Mouse (Mus musculus) MEL (cell line): ENCODE data around the gene Pdzd7. TPM values are rescaled to one million over a fixed set of nuclear protein-coding genes. Genes with fewer than 3 reads are reported as not detected.

Experiments
- DNase-seq: peaks from one replicate; pipeline ENCODE4 v3.0.0; 2011; ENCODE audit warnings: low read depth, low spot score
- H3K27ac ChIP-seq: 2 replicates; pipeline ENCODE4 v1.5.1; 2012; ENCODE audit warnings: low read depth, mild to moderate bottlenecking, control low read depth, low read length, moderate library complexity; ENCODE audit not compliant: control insufficient read depth
- H3K27me3 ChIP-seq, 2 experiments: fragments of 150-350 bp in 1 of 2; sonication (generic) in 1 of 2; 2 replicates each; pipeline ENCODE4 v1.6.1; 2012; ENCODE audit warnings: low read length in 2 of 2, mild to moderate bottlenecking in 2 of 2, improper control_type of control experiment in 1 of 2, moderate library complexity in 1 of 2; ENCODE audit not compliant: insufficient read depth in 2 of 2, control insufficient read depth in 1 of 2
- H3K36me3 ChIP-seq, 2 experiments: 2 replicates each; pipeline ENCODE4 v1.6.1; 2012 to 2014; ENCODE audit warnings: low read length in 2 of 2, improper control_type of control experiment in 1 of 2, inconsistent platforms in 1 of 2, mild to moderate bottlenecking in 1 of 2; ENCODE audit not compliant: insufficient read depth in 2 of 2, control insufficient read depth in 1 of 2
- H3K4me1 ChIP-seq, 2 experiments: fragments of 150-350 bp in 1 of 2; sonication (generic) in 1 of 2; 2 replicates each; pipeline ENCODE4 v1.6.1; 2012; ENCODE audit warnings: low read length in 2 of 2, improper control_type of control experiment in 1 of 2, mild to moderate bottlenecking in 1 of 2; ENCODE audit not compliant: insufficient read depth in 2 of 2, control insufficient read depth in 1 of 2
- H3K4me3 ChIP-seq, 2 experiments: fragments of 150-350 bp in 1 of 2; sonication (generic) in 1 of 2; 2 replicates each; pipeline ENCODE4 v1.5.1; 2012; ENCODE audit warnings: low read depth in 2 of 2, low read length in 2 of 2, mild to moderate bottlenecking in 2 of 2, moderate library complexity in 2 of 2, control low read depth in 1 of 2, improper control_type of control experiment in 1 of 2; ENCODE audit not compliant: control insufficient read depth in 1 of 2, insufficient read depth in 1 of 2
- H3K79me2 ChIP-seq: 2 replicates; pipeline ENCODE4 v1.6.1; 2012; ENCODE audit warnings: mild to moderate bottlenecking, low read length, moderate library complexity; ENCODE audit not compliant: control insufficient read depth, poor library complexity, insufficient read depth
- H3K9ac ChIP-seq: 2 replicates; pipeline ENCODE4 v1.6.1; 2012; ENCODE audit warnings: low read depth, mild to moderate bottlenecking, control low read depth, low read length, moderate library complexity; ENCODE audit not compliant: control insufficient read depth, poor library complexity, severe bottlenecking
- H3K9me3 ChIP-seq: fragments of 150-350 bp; sonication (generic); replicated peaks from 2 replicates; pipeline ENCODE4 v1.6.1; 2012; ENCODE audit warnings: mild to moderate bottlenecking, low read length, improper control_type of control experiment, moderate library complexity; ENCODE audit not compliant: insufficient read depth
- CHD1 ChIP-seq: IDR thresholded peaks from 2 replicates; pipeline ENCODE4 v1.6.1; 2012; ENCODE audit warnings: low read depth, mild to moderate bottlenecking, inconsistent platforms, low read length, improper control_type of control experiment
- CHD2 ChIP-seq: IDR thresholded peaks from 2 replicates; pipeline ENCODE4 v1.6.1; 2011; ENCODE audit warnings: low read length, improper control_type of control experiment
- CTCF ChIP-seq, 3 experiments: IDR thresholded peaks in 2 of 3; conservative IDR thresholded peaks in 1 of 3; 2 replicates each; pipeline ENCODE4 v1.5.1; 2011 to 2012; ENCODE audit warnings: low read length in 3 of 3, low read depth in 2 of 3, mild to moderate bottlenecking in 2 of 3, improper control_type of control experiment in 1 of 3, inconsistent platforms in 1 of 3, mixed read lengths in 1 of 3, moderate library complexity in 1 of 3; ENCODE audit not compliant: control insufficient read depth in 1 of 3, insufficient read depth in 1 of 3, poor library complexity in 1 of 3, severe bottlenecking in 1 of 3
- E2F4 ChIP-seq: IDR thresholded peaks from 2 replicates; pipeline ENCODE4 v1.6.1; 2011; ENCODE audit warnings: low read depth, low read length, improper control_type of control experiment, borderline replicate concordance
- ELF1 ChIP-seq: IDR thresholded peaks from 2 replicates; pipeline ENCODE4 v1.6.1; 2014; ENCODE audit warnings: low read depth, mild to moderate bottlenecking, inconsistent platforms, low read length, improper control_type of control experiment, moderate library complexity
- EP300 ChIP-seq, 2 experiments: IDR thresholded peaks; 2 replicates each; pipeline ENCODE4 v1.6.1; 2011; ENCODE audit warnings: improper control_type of control experiment in 2 of 2, low read length in 2 of 2, low read depth in 1 of 2, mild to moderate bottlenecking in 1 of 2
- ETS1 ChIP-seq: IDR thresholded peaks from 2 replicates; pipeline ENCODE4 v1.6.1; 2012; ENCODE audit warnings: low read depth, mild to moderate bottlenecking, inconsistent platforms, low read length, improper control_type of control experiment, moderate library complexity
- GABPA ChIP-seq: IDR thresholded peaks from 2 replicates; pipeline ENCODE4 v1.6.1; 2012; ENCODE audit warnings: low read depth, mild to moderate bottlenecking, inconsistent platforms, low read length, improper control_type of control experiment, moderate library complexity
- GATA1 ChIP-seq: IDR thresholded peaks from 2 replicates; pipeline ENCODE4 v1.6.1; 2011; ENCODE audit warnings: low read depth, low read length, improper control_type of control experiment
- HCFC1 ChIP-seq: IDR thresholded peaks from 2 replicates; pipeline ENCODE4 v1.6.1; 2012; ENCODE audit warnings: low read depth, mild to moderate bottlenecking, inconsistent platforms, low read length, improper control_type of control experiment, moderate library complexity
- KAT2A ChIP-seq: conservative IDR thresholded peaks from 2 replicates; pipeline ENCODE4 v1.6.1; 2012; ENCODE audit warnings: low read depth, low read length, improper control_type of control experiment, inconsistent platforms
- MAFK ChIP-seq: IDR thresholded peaks from 2 replicates; pipeline ENCODE4 v1.6.1; 2011; ENCODE audit warnings: low read depth, mild to moderate bottlenecking, low read length, improper control_type of control experiment, borderline replicate concordance
- MAX ChIP-seq: IDR thresholded peaks from 2 replicates; pipeline ENCODE4 v1.6.1; 2011; ENCODE audit warnings: low read length, improper control_type of control experiment
- MAZ ChIP-seq: IDR thresholded peaks from 2 replicates; pipeline ENCODE4 v1.6.1; 2012; ENCODE audit warnings: low read depth, mild to moderate bottlenecking, inconsistent platforms, low read length, improper control_type of control experiment
- MEF2A ChIP-seq: IDR thresholded peaks from 2 replicates; pipeline ENCODE4 v1.6.1; 2014; ENCODE audit warnings: low read depth, mild to moderate bottlenecking, inconsistent platforms, low read length, improper control_type of control experiment; ENCODE audit not compliant: poor library complexity, insufficient replicate concordance, severe bottlenecking; ENCODE audit errors: extremely low read depth
- MYB ChIP-seq: IDR thresholded peaks from 2 replicates; pipeline ENCODE4 v1.6.1; 2011; ENCODE audit warnings: mild to moderate bottlenecking, low read depth, low read length, improper control_type of control experiment
- MYC ChIP-seq: IDR thresholded peaks from 2 replicates; pipeline ENCODE4 v1.6.1; 2011; ENCODE audit warnings: low read depth, mild to moderate bottlenecking, low read length, improper control_type of control experiment, moderate library complexity
- NELFE ChIP-seq: IDR thresholded peaks from 2 replicates; pipeline ENCODE4 v1.6.1; 2011; ENCODE audit warnings: low read depth, low read length, improper control_type of control experiment
- NRF1 ChIP-seq: IDR thresholded peaks from 2 replicates; pipeline ENCODE4 v1.6.1; 2014; ENCODE audit warnings: low read depth, mild to moderate bottlenecking, inconsistent platforms, low read length, improper control_type of control experiment, moderate library complexity; ENCODE audit not compliant: poor library complexity, insufficient read depth, severe bottlenecking
- POLR2A ChIP-seq, 2 experiments: IDR thresholded peaks; 2 replicates each; pipeline ENCODE4 v1.6.1; 2011 to 2012; ENCODE audit warnings: low read length in 2 of 2, mild to moderate bottlenecking in 2 of 2, control low read depth in 1 of 2, improper control_type of control experiment in 1 of 2, low read depth in 1 of 2, moderate library complexity in 1 of 2; ENCODE audit not compliant: control insufficient read depth in 1 of 2, insufficient read depth in 1 of 2, poor library complexity in 1 of 2
- POLR2AphosphoS2 ChIP-seq: IDR thresholded peaks from 2 replicates; pipeline ENCODE4 v1.6.1; 2011; ENCODE audit warnings: low read length, improper control_type of control experiment
- POLR2AphosphoS5 ChIP-seq: IDR thresholded peaks from 2 replicates; pipeline ENCODE4 v1.6.1; 2012; ENCODE audit warnings: low read depth, borderline replicate concordance, mild to moderate bottlenecking, inconsistent platforms, low read length, moderate library complexity, mixed read lengths
- RCOR1 ChIP-seq: IDR thresholded peaks from 2 replicates; pipeline ENCODE4 v1.6.1; 2012; ENCODE audit warnings: low read depth, mild to moderate bottlenecking, inconsistent platforms, low read length, improper control_type of control experiment
- SIN3A ChIP-seq: IDR thresholded peaks from 2 replicates; pipeline ENCODE4 v1.6.1; 2012; ENCODE audit warnings: low read length, improper control_type of control experiment, inconsistent platforms
- SMC3 ChIP-seq: IDR thresholded peaks from 2 replicates; pipeline ENCODE4 v1.6.1; 2011; ENCODE audit warnings: low read depth, low read length, improper control_type of control experiment
- TAL1 ChIP-seq: IDR thresholded peaks from 2 replicates; pipeline ENCODE4 v1.6.1; 2012; ENCODE audit warnings: mild to moderate bottlenecking, inconsistent platforms, low read length, moderate library complexity, mixed read lengths
- TBP ChIP-seq: IDR thresholded peaks from 2 replicates; pipeline ENCODE4 v1.8.0; 2011; ENCODE audit warnings: low read depth, low read length, improper control_type of control experiment
- TCF12 ChIP-seq: IDR thresholded peaks from 2 replicates; pipeline ENCODE4 v1.6.1; 2014; ENCODE audit warnings: low read depth, mild to moderate bottlenecking, inconsistent platforms, low read length, improper control_type of control experiment, moderate library complexity
- UBTF ChIP-seq: IDR thresholded peaks from 2 replicates; pipeline ENCODE4 v1.6.1; 2012; ENCODE audit warnings: low read depth, mild to moderate bottlenecking, inconsistent platforms, low read length, improper control_type of control experiment, moderate library complexity, borderline replicate concordance; ENCODE audit not compliant: insufficient read depth
- USF1 ChIP-seq: IDR thresholded peaks from 2 replicates; pipeline ENCODE4 v1.6.1; 2014; ENCODE audit warnings: low read depth, mild to moderate bottlenecking, inconsistent platforms, low read length, improper control_type of control experiment, moderate library complexity
- USF2 ChIP-seq, 2 experiments: IDR thresholded peaks; 2 replicates each; pipeline ENCODE4 v1.6.1; 2011 to 2012; ENCODE audit warnings: improper control_type of control experiment in 2 of 2, low read length in 2 of 2, borderline replicate concordance in 1 of 2, inconsistent platforms in 1 of 2, low read depth in 1 of 2, mild to moderate bottlenecking in 1 of 2; ENCODE audit not compliant: insufficient read depth in 1 of 2
- ZC3H11A ChIP-seq: IDR thresholded peaks from 2 replicates; pipeline ENCODE4 v1.6.1; 2012; ENCODE audit warnings: low read depth, mild to moderate bottlenecking, inconsistent platforms, low read length, improper control_type of control experiment
- ZKSCAN1 ChIP-seq: IDR thresholded peaks from 2 replicates; pipeline ENCODE4 v1.6.1; 2012; ENCODE audit warnings: low read depth, mild to moderate bottlenecking, inconsistent platforms, low read length, improper control_type of control experiment, moderate library complexity
- ZMIZ1 ChIP-seq: IDR thresholded peaks from 2 replicates; pipeline ENCODE4 v1.6.1; 2012; ENCODE audit warnings: low read depth, mild to moderate bottlenecking, inconsistent platforms, low read length, improper control_type of control experiment, moderate library complexity
- ZNF384 ChIP-seq: IDR thresholded peaks from 2 replicates; pipeline ENCODE4 v1.6.1; 2012; ENCODE audit warnings: low read depth, mild to moderate bottlenecking, inconsistent platforms, low read length, improper control_type of control experiment
- polyA plus RNA-seq, 2 experiments: library from polyadenylated mRNA; stranded (reverse) in 1 of 2; unstranded in 1 of 2; fragments of >175 nt in 1 of 2; fragments of >200 nt in 1 of 2; gene quantifications; 2 replicates each; pipeline versions ENCODE4 v1.2.1 to v1.2.4; 2012; ENCODE audit warnings: low replicate concordance in 2 of 2, low read depth in 1 of 2; ENCODE audit not compliant: insufficient read length in 2 of 2, insufficient read depth in 1 of 2, missing spikeins in 1 of 2
- total RNA-seq: library from RNA; depleted of rRNA; stranded (reverse); fragments of 300-350 nt; gene quantifications from 2 replicates; pipeline ENCODE4 v1.2.3, GENCODE M21; 2012

The Pdzd7 gene
- total and polyA plus RNA-seq, 3 experiments = 0.08 to 0.56 TPM; not detected in 1

DNA sequence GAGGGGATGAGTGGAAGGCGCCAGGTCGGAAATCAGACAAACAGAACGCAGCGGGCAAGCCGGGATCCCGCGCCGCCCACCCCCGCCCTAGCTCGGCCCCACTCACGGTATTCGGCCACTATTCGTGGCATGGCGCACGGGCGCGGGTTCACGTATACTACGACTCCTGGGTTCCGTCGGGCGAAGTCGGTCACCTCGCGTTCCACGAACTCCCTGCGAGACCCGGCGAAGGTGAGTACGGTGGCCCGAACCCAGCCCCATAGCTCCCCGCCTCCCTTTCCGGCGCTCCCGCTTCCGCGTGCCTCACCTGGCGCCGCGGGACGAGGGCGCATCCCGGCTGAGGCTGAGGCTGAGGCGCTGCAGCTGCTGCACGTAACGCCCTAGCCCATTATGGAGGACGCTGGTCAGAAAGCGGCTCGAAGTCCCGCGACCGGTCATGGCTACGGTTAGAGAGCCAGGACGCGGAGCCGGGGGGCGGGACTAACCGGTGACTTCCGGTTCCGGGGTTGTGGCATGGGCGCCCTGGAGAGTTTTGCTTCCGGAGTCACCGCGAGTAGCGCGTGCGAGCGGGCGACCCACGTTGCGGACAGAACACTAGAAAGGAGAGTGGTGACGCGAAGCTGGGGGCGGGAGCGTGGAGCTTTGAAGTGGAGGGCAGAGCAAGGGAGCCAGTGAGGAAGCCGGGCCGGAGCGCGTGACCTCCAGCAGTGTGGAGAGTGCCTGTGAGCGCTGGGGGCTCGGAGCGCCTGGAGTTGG is 39.4 kb downstream of the Pdzd7 start, which contains the start of gene Mrpl43:
Mrpl43 (minus strand) TSS at position 486 of the 756 bp plus-strand sequence.
- Histone ChIP-seq H3K36me3 (peaks cover 5 to 22% of the 10 kb centered on the region in 2 experiments), H3K4me3 (peak within 1 kb of the TSS; percentile 91 to 96), H3K79me2 (peaks cover 36% of the 10 kb centered on the region), H3K27ac (peak within 1 kb of the TSS; percentile 78), H3K9me3 (no peaks in the 10 kb centered on the region), H3K4me1 (peaks cover 3 to 26% of the 10 kb centered on the region in 2 experiments), H3K27me3 (no peaks in the 10 kb centered on the region), H3K9ac (peak within 1 kb of the TSS; percentile 92)
- peak; percentile 97 for DNase-seq
- peak; percentile 34; the same call in 1 of the 2 replicates for TF ChIP-seq NRF1
- no peak for TF ChIP-seq SMC3
- no peak for TF ChIP-seq ZNF384
- peak in 1 of 3 experiments; percentile 1; a peak in 1 of 6 replicates for TF ChIP-seq CTCF (IDR thresholded peaks at IDR 0.05 in 2 of 3, conservative IDR thresholded peaks at IDR 0.05 in 1 of 3; ENCODE audit: control insufficient read depth in 1 of 3, insufficient read depth in 1 of 3, low read depth in 2 of 3, low read length in 3 of 3, poor library complexity in 1 of 3, severe bottlenecking in 1 of 3)
- TF ChIP-seq MAFK = no peak
- 0 out of 2 replicates have a peak, but pooled peaks have one; percentile 5 for TF ChIP-seq MEF2A
- TF ChIP-seq UBTF = 0 out of 2 replicates have a peak, but pooled peaks have one; percentile 31
- TF ChIP-seq TCF12 = peak; percentile 49; the same call in 1 of the 2 replicates
- peak; percentile 74 to 90 for TF ChIP-seq POLR2A (IDR thresholded peaks at IDR 0.05; ENCODE audit: control insufficient read depth in 1 of 2, insufficient read depth in 1 of 2, low read depth in 1 of 2, low read length in 2 of 2, poor library complexity in 1 of 2)
- peak; percentile 74 for TF ChIP-seq USF1
- peak; percentile 91 for TF ChIP-seq NELFE
- TF ChIP-seq KAT2A = peak; percentile 88
- TF ChIP-seq HCFC1 = peak; percentile 97
- no peak for TF ChIP-seq ZKSCAN1
- peak; percentile 83; the same call in 1 of the 2 replicates for TF ChIP-seq MAZ
- TF ChIP-seq E2F4 = peak; percentile 72; the same call in 1 of the 2 replicates
- TF ChIP-seq ETS1 = peak; percentile 58; the same call in 1 of the 2 replicates
- no peak for TF ChIP-seq GABPA
- TF ChIP-seq POLR2AphosphoS5 = no peak
- peak; percentile 100 for TF ChIP-seq SIN3A
- peak; percentile 80 for TF ChIP-seq CHD2
- TF ChIP-seq TBP = peak; percentile 69
- TF ChIP-seq POLR2AphosphoS2 = peak; percentile 93
- TF ChIP-seq MAX = peak; percentile 99
- no peak for TF ChIP-seq ZC3H11A
- peak; percentile 73 for TF ChIP-seq RCOR1
- TF ChIP-seq EP300 (IDR thresholded peaks at IDR 0.05; ENCODE audit: low read depth in 1 of 2, low read length in 2 of 2) = peak in 1 of 2 experiments; percentile 26; a peak in 1 of 4 replicates
- peak; percentile 99 for TF ChIP-seq MYC
- TF ChIP-seq ZMIZ1 = peak; percentile 57
- TF ChIP-seq CHD1 = no peak
- no peak for TF ChIP-seq USF2 (IDR thresholded peaks at IDR 0.05; ENCODE audit: borderline replicate concordance in 1 of 2, insufficient read depth in 1 of 2, low read depth in 1 of 2, low read length in 2 of 2)
- TF ChIP-seq ELF1 = peak; percentile 93
- no peak for TF ChIP-seq GATA1
- no peak for TF ChIP-seq TAL1
- TF ChIP-seq MYB = peak; percentile 48; the same call in 1 of the 2 replicates
